In genomic region chr5:112270764-112271541, GRCm38 (mm10) we compare ENCODE assay signal across 1 mouse cellular context.
A peak's percentile ranks its signal among the peaks of the same experiment; 100 is the strongest.
TF ChIP-seq lines count a peak whose summit lies in the region.

No protein-coding gene starts in this region.

TF ChIP-seq in myocyte, 11 proteins besides CTCF, POLR2A, EP300 and RAD21 (continued from another document):
- TF ChIP-seq MYOD1 (IDR thresholded peaks at IDR 0.05; ENCODE audit: control insufficient read depth in 1 of 3, insufficient read length in 2 of 3, low read depth in 2 of 3) (peak; percentile 38 to 98 (median 98)), MYOG (IDR thresholded peaks at IDR 0.05; ENCODE audit: control insufficient read depth in 1 of 3, insufficient read depth in 1 of 3, insufficient read length in 2 of 3, low read depth in 2 of 3) (peak; percentile 69 to 99 (median 99)), TCF3 (IDR thresholded peaks at IDR 0.05; ENCODE audit: insufficient read length, low read depth) (peak; percentile 91)
